Mouse (Mus musculus) kidney, postnatal 0 days (tissue): Measurements from ENCODE around the gene Slc39a3. TPM values are rescaled to one million over a fixed set of nuclear protein-coding genes. Genes with fewer than 3 reads are reported as not detected.
A peak's percentile ranks its signal among the peaks of the same experiment; 100 is the strongest.

ENCODE experiments used
- ATAC-seq: fragments of 200-750 bp; cut with Nextera tagmentation; replicated peaks from 2 replicates; pipeline ENCODE4 v1.8.0; 2017; ENCODE audit warnings: low read depth, moderate number of reproducible peaks, moderate TSS enrichment, moderate library complexity; ENCODE audit not compliant: low FRiP score
- DNase-seq: peaks from one replicate; pipeline ENCODE4 v3.0.0-alpha.2; 2016; ENCODE audit warnings: low spot score
- H3K27ac ChIP-seq: fragments of 300-500 bp; sonication (generic); 2 replicates; pipeline ENCODE4 v1.5.1; 2014; ENCODE audit warnings: mild to moderate bottlenecking
- H3K27me3 ChIP-seq: fragments of 300-500 bp; sonication (generic); 2 replicates; pipeline ENCODE4 v1.6.1; 2014; ENCODE audit warnings: low read length, mixed read lengths; ENCODE audit not compliant: insufficient read depth
- H3K36me3 ChIP-seq: fragments of 300-500 bp; sonication (generic); 2 replicates; pipeline ENCODE4 v1.6.1; 2014; ENCODE audit warnings: low read length, mixed read lengths; ENCODE audit not compliant: insufficient read depth
- H3K4me1 ChIP-seq: fragments of 300-500 bp; sonication (generic); replicated peaks from 2 replicates; pipeline ENCODE4 v1.6.1; 2014; ENCODE audit warnings: antibody characterized with exemption, low read length, mixed read lengths; ENCODE audit not compliant: insufficient read depth
- H3K4me2 ChIP-seq: fragments of 300-500 bp; sonication (generic); 2 replicates; pipeline ENCODE4 v1.6.1; 2014; ENCODE audit warnings: mild to moderate bottlenecking, low read length, moderate library complexity, mixed read lengths
- H3K4me3 ChIP-seq: fragments of 300-500 bp; sonication (generic); replicated peaks from 2 replicates; pipeline ENCODE4 v1.5.1; 2014; ENCODE audit warnings: low read depth, low read length
- H3K9ac ChIP-seq: fragments of 300-500 bp; sonication (generic); 2 replicates; pipeline ENCODE4 v1.6.1; 2014; ENCODE audit warnings: low read depth, low read length
- H3K9me3 ChIP-seq: fragments of 300-500 bp; sonication (generic); replicated peaks from 2 replicates; pipeline ENCODE4 v1.6.1; 2016; ENCODE audit warnings: low read length, inconsistent platforms, mixed read lengths
- CTCF ChIP-seq: IDR thresholded peaks from 2 replicates; pipeline ENCODE4 v1.5.1; 2016; ENCODE audit warnings: antibody characterized with exemption, low read depth, mild to moderate bottlenecking, moderate library complexity
- WGBS: fragments of 180-500 bp; shearing (Covaris S2); extraction: QIAGEN DNeasy Blood & Tissue Kit; methylation state at CpG from one replicate; pipeline ENCODE4 v1.1.7; 2014; 5-methylcytosine and 5-hydroxymethylcytosine counted together
- polyA plus RNA-seq: library from polyadenylated mRNA; unstranded; fragments of >200 nt; fragmentation: Nextera tagmentation; extraction: Ambion mirVana; gene quantifications from 2 replicates; pipeline ENCODE4 v1.2.1, GENCODE M21; 2015

Slc39a3 gene
- polyA plus RNA-seq, 1 experiment from 2014 or later, result 13.4 TPM

DNA sequence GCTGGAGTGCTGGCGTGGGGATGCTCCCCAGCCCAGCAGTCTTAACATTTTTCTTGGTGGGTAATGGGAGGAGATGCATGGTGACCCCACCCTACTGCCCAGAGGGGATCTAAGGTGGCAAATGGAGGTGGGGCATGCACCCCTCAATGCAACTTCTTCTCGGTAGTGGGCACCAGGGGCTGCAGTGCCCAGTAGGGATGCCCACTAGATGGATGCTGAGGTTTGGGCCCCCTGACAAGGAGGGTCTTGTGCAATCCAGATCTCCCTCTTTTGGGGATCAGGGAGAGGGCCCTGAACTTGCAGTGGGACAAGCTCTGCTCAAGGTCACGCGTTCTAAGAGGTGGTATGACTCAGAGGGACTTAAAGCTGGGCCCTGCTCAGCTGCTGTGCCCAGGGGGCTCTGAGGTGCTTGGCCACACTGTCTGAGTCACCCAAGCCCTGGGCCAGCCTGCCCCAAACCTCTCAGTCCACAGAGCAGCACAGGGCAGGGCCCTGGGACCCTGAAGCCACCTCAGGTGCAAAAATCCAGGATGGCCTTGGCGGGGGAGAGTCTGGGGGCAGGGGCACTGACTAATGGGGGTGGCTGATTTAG lies 12.8 kb downstream of the Slc39a3 start:
- no peak for TF ChIP-seq CTCF
- no peak for DNase-seq
- H3K36me3 ChIP-seq, result no peaks in the 10 kb centered on the region
- H3K9me3 ChIP-seq, result no peaks in the 10 kb centered on the region
- 76% methylated on average over 5 of the region's 5 CpGs for WGBS
- no peak overlapping the region for H3K4me3 ChIP-seq
- H3K27ac ChIP-seq, result no peak overlapping the region
- no peak overlapping the region for H3K4me2 ChIP-seq
- H3K27me3 ChIP-seq, result peaks cover 22% of the 10 kb centered on the region; the same call in 1 of the 2 replicates
- no peak overlapping the region for H3K9ac ChIP-seq
- 0 out of 2 replicates have a peak, but pooled peaks cover 4% of the 10 kb centered on the region for H3K4me1 ChIP-seq
- ATAC-seq, result no peak

DNA sequence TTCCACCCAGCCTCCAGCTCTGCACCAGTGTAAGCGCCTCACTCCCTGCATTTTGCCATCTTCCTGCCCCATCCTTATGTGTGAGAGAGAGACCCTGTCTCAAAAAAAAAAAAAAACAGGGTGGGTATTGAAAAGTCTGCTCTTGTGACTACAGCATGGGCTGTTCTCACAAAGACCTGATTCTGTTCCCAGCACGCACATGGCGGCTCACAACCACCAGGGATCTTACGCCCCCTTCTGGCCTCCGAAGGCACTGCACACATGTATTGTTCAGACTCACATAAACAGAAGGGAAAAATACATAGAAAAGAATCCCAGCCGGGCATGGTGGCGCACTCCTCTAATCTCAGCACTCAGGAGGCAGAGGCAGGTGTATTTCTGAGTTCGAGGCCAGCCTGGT lies 14.5 kb downstream of the Slc39a3 start:
- WGBS, result 69% methylated on average over 8 of the region's 8 CpGs
- Histone ChIP-seq H3K4me1 (0 out of 2 replicates have a peak, but pooled peaks cover 4% of the 10 kb centered on the region), H3K9me3 (no peaks in the 10 kb centered on the region), H3K4me3 (no peak overlapping the region), H3K36me3 (no peaks in the 10 kb centered on the region), H3K9ac (no peak overlapping the region), H3K27ac (no peak overlapping the region), H3K4me2 (no peak overlapping the region), H3K27me3 (peaks cover 22% of the 10 kb centered on the region; the same call in 1 of the 2 replicates)
- ATAC-seq, result no peak
- TF ChIP-seq CTCF, result peak; percentile 39; the same call in 1 of the 2 replicates
- no peak for DNase-seq

DNA sequence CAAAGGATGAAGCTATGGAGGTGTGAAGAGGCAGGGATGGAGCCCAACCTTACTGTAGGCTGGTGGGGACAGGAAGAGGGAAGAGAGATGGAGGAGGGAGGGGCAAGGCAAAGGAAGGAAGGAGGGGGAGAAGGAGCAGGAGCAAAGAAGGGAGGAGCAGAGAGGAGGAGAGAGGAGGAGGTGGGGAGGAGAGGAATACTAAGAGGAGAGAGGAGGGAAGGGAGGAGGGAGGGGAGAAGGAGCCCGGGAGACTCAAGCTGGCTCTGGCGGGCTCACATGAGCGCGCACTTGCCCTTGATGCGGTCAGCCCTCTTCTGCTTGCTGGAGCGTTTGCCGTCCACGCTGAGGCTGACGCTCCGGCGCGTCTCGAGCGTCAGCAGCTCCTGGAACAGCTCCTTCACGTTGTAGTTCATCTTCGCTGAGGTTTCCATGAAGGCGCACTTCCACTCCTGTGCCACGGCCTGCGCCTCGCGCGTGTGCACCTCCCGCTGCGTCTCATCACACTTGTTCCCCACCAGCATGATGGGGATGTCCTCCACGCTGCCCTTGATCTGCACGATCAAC lies 15.6 kb downstream of the Slc39a3 start:
- H3K27ac ChIP-seq, result no peak overlapping the region
- peaks cover 22% of the 10 kb centered on the region; the same call in 1 of the 2 replicates for H3K27me3 ChIP-seq
- H3K4me2 ChIP-seq, result peak overlapping the region; percentile 25; the same call in 1 of the 2 replicates
- no peak for ATAC-seq
- H3K4me1 ChIP-seq, result 0 out of 2 replicates have a peak, but pooled peaks cover 4% of the 10 kb centered on the region
- no peak for DNase-seq
- no peaks in the 10 kb centered on the region for H3K9me3 ChIP-seq
- 14% methylated on average over 24 of the region's 26 CpGs for WGBS
- no peak for TF ChIP-seq CTCF
- no peaks in the 10 kb centered on the region for H3K36me3 ChIP-seq
- H3K4me3 ChIP-seq, result no peak overlapping the region
- no peak overlapping the region for H3K9ac ChIP-seq

DNA sequence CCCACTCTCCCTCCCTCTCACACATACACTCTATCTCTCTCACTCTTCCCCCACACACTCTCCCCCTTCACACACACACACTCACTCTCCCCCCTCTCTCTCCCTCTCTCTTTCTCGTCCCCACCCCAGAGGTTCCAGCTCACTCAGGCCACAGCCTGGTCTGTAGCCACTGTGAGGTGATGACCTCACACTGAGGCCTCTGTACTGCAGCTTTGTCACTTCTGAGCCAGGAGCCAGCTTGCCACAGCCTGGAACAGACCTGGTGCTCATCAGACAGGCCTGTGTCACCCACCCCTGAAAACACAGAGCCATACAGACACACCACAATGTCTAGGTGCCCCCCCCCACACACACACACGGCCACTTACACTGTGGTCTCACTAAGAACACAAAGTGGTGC lies 17.0 kb downstream of the Slc39a3 start:
- no peak overlapping the region for H3K27ac ChIP-seq
- H3K4me1 ChIP-seq, result 0 out of 2 replicates have a peak, but pooled peaks cover 2% of the 10 kb centered on the region
- no peak overlapping the region for H3K4me2 ChIP-seq
- no peak for ATAC-seq
- H3K9ac ChIP-seq, result no peak overlapping the region
- H3K27me3 ChIP-seq, result peaks cover 21% of the 10 kb centered on the region; the same call in 1 of the 2 replicates
- no peak for TF ChIP-seq CTCF
- no peaks in the 10 kb centered on the region for H3K9me3 ChIP-seq
- no peak overlapping the region for H3K4me3 ChIP-seq
- WGBS, result 50% methylated on average over 2 of the region's 2 CpGs
- no peak for DNase-seq
- no peaks in the 10 kb centered on the region for H3K36me3 ChIP-seq

DNA sequence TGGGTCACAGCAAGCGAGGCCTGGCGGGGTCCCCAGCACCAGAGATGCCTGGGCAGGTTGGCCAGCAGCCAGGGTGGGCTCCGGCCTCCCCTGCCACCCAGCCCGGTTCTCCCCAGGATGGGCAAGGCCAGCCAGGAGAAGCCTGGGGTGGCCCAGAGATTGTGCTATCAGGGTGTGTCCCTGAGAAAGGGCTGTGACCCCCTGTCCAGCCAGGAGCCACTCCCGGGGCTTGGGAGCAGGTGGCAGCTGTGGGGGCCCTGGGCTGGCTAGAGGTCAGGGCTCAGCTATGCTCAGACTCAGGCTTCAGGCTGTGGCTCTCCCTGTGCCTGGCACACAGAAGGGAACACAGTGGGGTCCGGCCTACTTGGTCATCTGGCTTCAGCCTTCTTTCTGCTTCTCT lies 17.5 kb downstream of the Slc39a3 start:
- no peak overlapping the region for H3K9ac ChIP-seq
- H3K9me3 ChIP-seq, result no peaks in the 10 kb centered on the region
- H3K4me2 ChIP-seq, result no peak overlapping the region
- 76% methylated on average over 6 of the region's 6 CpGs for WGBS
- H3K27me3 ChIP-seq, result peaks cover 15% of the 10 kb centered on the region; the same call in 1 of the 2 replicates
- DNase-seq (no peak), ATAC-seq (no peak)
- no peak overlapping the region for H3K4me3 ChIP-seq
- TF ChIP-seq CTCF, result no peak
- H3K27ac ChIP-seq, result no peak overlapping the region
- no peaks in the 10 kb centered on the region for H3K4me1 ChIP-seq
- H3K36me3 ChIP-seq, result no peaks in the 10 kb centered on the region

DNA sequence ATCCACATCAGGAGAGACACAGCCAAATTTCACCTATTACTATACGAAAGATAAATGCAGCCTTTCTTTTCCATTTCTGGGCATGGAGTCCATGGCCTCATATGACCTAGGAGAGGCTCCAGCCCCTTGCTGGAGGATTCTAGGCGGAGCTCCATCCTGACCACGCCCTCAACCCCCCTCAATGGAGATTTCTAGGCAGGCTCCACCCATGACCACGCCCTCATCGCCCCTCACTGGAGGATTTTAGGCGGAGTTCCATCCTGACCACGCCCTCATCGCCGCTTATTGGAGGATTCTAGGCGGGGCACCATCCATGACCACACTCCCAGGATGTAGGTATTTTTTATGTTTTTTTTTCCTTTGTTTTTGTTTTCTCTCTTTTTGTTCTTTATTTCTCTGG lies 18.9 kb downstream of the Slc39a3 start:
- TF ChIP-seq CTCF, result no peak
- 43% methylated on average over 10 of the region's 10 CpGs for WGBS
- Histone ChIP-seq H3K27ac (no peak overlapping the region), H3K27me3 (peaks cover 8% of the 10 kb centered on the region; the same call in 1 of the 2 replicates), H3K9ac (no peak overlapping the region), H3K4me1 (no peaks in the 10 kb centered on the region; the same call in 1 of the 2 replicates), H3K4me3 (no peak overlapping the region), H3K4me2 (no peak overlapping the region), H3K9me3 (no peaks in the 10 kb centered on the region), H3K36me3 (no peaks in the 10 kb centered on the region)
- ATAC-seq (no peak), DNase-seq (peak; percentile 54)
